Mouse (Mus musculus) liver, adult 2 months (tissue): ENCODE measurements around the gene Ctsc.

Source experiments
- CTCF ChIP-seq: fragments of 200-500 bp; IDR thresholded peaks from 2 replicates; pipeline ENCODE4 v1.5.1; 2011; ENCODE audit warnings: low read depth, low read length, control low read depth
- POLR2A ChIP-seq: fragments of 200-500 bp; IDR thresholded peaks from 2 replicates; pipeline ENCODE4 v1.6.1; 2011; ENCODE audit warnings: low read length, control low read depth; ENCODE audit not compliant: insufficient read depth; ENCODE audit errors: extremely low read depth

GRCm38 (mm10) chr7:88291036-88291435 lies 13.2 kb downstream of the Ctsc start:
- no peak for TF ChIP-seq CTCF
- TF ChIP-seq POLR2A: no peak
